Mouse (Mus musculus) cerebellum, adult 18-20 months (tissue): Measurements from ENCODE around the gene T.
"Not testable (repeated sequence)": the region's sequence is repeated elsewhere in the genome, so short reads cannot be mapped to it uniquely, and the experiment has no call there.

Experiments used
- DNase-seq, 2 experiments: peaks; one replicate each; pipeline ENCODE4 v3.0.0; 2021

Gene T

DNA sequence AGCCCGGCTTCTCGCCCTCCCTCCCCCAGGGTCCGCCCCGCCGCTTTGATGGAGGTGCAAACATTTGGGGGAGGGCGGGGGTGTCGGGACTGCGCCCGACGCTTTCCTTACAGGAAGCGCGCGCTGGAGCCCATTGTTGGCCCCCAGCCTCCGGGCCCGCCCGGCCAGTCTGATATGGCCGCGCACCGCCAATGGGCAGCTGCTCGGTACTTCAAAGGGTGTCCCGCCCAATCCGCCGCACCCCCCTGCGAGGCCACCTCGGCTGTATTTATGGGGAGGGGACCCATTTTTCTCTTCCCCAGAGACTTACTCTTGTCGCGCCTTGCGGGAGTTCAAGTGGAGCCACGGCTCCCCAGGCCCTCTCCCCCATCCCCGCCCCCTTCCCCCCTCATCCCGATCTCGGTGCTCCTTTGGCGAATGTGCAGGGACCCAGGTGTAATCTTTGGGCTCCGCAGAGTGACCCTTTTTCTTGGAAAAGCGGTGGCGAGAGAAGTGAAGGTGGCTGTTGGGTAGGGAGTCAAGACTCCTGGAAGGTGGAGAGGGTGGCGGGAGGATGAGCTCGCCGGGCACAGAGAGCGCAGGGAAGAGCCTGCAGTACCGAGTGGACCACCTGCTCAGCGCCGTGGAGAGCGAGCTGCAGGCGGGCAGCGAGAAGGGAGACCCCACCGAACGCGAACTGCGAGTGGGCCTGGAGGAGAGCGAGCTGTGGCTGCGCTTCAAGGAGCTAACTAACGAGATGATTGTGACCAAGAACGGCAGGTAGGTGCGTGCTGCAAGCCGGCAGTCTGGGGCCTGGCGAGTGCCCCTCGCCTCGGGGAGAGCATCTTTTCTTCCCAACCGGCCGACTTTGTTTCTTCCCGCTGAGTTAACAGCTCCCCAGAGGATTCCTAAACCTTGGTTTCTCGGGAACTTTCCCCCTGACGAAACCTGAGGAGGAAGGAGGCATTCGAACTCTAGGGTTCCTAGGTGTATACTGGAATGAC lies at the start of gene T:
T (plus strand) TSS at position 446 of the 983 bp plus-strand sequence.
- DNase-seq: no peak

DNA sequence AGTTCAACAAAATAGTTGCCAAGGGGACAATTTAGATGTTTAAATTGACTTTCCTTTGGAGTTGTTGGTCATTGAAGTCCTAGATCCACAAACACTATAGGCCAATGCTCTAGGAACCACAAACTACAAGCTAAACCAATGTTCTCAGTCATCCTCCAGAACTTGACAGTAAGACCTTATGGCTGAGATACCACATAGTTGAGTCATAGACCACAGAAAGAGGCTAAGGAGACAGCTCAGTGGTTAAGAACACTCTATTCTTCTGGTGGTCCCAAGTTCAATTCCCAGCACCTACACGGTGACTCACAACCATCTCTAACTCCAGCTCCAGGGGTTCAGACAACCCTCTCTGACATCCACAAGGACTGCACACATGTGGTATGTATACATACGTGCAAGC lies 48.8 kb upstream of the T start:
- DNase-seq: no peak

DNA sequence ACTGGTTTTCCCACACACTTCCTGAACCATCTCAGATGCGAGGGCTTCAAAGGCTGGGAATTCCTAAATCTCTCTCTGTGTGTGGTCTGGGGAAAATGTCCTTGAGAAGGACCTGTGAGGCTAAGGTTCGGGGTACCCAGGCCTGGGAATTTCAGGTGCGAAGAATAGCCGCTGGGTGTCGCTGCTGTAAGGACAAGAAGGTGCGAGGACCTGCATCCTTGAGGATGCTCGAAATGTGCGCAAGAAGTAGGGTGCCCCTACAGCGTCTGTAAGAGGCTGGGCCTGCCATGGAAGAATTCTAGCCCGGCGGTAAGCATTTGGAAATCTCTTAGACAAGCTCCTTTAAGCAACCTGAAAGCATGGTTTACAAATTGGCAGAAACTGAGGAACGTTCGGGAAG lies 45.8 kb upstream of the T start:
- DNase-seq: peak; percentile 39 to 43

DNA sequence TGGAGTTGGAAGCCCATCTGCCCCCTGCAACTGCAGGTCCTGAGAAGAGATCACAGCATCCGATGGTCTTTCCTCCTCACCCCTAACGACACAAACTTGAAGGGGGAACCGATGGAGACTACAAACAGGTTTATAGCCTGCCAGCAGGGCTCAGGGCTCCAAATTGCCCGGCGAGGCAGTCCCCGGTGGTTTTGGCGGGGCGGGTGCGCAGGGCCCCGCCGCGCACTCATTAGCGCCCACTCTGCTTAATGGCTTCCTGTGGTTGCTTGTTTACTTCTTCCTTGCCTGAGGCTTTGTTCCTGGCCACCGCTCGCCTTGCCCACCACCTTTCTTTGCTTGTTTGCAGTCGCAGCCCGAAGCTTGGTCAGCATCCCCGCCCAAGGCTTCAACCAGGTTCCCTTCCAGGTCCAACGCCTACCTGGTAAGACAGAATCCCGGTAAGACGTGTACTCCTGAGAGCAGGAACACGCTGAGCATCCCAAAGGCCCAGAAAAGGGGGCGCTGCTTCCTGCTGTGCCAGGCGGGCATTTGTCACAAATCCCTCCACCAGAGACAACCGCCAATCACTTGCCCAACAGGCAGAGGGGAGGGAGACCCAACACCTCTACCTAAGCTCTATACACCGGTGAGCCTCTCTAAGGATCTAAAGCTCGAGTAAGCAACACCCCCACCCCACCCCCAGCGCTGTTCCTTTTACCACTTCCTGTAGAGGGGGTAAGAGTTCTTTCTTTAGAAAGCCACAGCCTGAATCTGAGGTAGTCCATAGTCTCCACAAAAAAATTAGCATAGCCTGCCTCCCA lies 45.0 kb upstream of the T start:
- DNase-seq: no peak

DNA sequence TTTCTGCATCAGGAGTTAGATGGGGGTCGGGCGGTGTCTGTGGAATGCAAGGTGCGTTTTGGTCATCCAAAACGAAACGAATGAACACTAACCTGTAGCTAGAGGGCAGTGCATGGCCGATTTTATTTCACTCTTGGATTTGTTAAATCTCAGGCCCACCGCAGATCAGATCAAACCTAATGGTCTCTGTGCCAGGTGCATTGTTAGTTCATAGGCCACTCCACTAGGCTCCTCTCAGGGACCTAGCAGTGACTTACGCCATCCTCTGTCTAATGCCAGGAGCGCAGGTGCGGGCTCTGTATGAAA lies 44.5 kb upstream of the T start:
- no peak for DNase-seq

DNA sequence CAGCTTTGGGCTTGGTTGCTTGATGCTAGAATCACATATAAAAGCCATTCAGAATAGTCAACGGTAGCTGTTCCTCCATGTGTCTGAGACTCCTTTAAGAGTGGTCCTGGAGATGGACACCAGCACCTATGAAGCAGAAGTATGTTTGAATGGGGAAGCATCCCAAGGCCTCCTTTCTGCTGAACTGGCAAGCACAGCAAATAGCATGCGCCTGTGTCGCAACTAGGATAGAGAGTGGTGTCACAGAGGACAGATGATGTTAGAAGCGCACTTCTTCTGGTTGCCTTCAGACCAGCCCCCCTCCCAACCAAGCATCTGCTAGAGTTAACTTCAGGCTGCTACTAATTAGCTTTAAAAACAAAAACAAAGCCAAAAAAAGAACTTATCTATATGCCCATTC lies 43.7 kb upstream of the T start:
- DNase-seq: no peak

DNA sequence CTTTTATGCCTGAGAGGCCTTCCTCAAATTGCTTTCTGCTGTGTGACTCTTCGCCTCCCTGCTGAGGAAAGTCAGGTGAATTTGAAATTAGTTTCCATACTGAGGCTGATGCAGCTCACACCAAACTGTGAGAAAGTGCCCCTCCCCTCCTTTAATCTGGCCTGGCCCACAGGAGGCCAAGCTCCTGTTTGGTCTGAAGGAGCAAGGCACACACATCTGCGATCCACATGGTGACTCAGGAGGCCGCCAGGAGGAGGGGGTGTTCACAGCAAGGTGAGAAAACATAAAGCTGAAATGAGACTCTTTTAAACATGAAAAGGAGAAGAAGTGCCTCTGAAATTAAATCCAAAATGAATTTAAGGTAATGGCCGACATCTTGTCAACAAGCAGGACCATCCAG lies 37.9 kb upstream of the T start:
- no peak for DNase-seq

DNA sequence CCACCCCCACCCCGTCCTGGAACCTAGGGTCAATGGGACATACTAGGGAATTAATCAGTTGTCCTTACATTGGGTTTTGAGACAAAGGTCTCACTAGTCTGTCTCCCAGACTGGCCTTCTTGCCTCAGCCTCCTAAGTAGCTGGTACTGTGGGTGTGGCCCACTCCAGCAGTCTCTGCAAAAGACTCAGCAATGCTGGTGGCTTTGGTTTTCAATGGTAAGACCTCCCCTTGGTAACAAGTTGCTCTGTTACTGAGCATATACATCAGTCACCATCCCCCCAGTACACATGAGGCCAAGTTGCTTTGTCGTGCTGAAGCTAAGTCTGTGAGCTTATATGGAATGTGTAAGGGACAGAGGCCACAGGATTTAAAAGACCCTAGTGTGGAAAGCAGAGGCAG lies 36.3 kb upstream of the T start:
- no peak for DNase-seq

DNA sequence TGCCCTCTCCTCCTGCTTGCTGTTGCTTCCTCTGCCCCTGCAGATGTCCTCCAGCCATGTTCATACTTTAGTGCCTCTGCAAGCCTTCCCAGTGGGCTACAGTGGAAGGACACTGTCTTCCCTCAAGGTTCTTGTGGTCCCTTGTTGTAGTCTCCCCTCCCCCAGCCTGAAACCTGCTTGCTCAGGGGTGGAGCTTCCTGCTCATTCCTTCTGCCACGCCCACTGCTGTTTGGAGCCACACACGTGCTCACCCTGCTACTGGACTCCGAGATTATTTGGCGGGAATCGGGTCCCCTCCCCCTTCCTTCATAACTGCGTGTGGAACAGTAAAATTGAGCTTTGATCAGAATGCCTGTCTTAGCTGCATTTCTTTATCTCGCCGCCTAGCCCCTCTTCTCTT lies 30.3 kb upstream of the T start:
- DNase-seq: not testable (repeated sequence)

DNA sequence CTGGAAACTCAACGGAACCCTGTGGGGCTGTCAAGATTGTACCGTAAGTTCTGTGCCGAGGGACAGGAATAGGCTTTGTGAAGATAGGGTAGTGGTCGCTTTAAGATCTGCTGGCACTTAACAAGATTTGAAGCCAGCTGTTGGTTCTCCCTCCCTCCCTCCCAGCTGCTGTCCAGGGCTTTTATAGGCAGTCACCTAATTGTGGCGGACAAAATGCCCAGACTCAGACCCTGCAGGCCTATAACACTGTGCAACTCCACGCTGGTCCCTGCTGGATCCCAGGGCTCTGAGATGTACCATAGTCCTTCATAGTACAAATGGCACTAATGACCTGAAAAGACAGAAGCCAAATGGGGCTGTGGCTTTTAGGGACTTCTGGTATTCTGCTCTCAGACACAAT lies 27.9 kb upstream of the T start:
- DNase-seq: no peak

DNA sequence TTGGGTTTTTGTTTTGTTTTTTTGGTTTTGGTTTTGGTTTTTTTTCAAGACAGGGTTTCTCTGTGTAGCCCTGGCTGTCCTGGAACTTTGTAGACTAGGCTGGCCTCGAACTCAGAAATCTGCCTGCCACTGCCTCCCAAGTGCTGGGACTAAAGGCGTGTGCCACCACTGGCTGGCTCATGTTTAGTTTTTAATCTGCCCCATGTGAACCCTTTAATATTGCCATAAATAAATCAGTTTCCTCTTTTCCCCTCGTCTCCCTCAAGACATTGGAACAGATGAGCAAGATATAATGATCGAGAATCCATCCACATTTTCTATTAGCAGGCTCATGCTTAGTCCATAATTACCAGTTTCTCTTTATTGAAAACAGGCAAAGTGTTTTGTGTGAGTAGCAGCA lies 26.2 kb upstream of the T start:
- DNase-seq: not testable (repeated sequence)

DNA sequence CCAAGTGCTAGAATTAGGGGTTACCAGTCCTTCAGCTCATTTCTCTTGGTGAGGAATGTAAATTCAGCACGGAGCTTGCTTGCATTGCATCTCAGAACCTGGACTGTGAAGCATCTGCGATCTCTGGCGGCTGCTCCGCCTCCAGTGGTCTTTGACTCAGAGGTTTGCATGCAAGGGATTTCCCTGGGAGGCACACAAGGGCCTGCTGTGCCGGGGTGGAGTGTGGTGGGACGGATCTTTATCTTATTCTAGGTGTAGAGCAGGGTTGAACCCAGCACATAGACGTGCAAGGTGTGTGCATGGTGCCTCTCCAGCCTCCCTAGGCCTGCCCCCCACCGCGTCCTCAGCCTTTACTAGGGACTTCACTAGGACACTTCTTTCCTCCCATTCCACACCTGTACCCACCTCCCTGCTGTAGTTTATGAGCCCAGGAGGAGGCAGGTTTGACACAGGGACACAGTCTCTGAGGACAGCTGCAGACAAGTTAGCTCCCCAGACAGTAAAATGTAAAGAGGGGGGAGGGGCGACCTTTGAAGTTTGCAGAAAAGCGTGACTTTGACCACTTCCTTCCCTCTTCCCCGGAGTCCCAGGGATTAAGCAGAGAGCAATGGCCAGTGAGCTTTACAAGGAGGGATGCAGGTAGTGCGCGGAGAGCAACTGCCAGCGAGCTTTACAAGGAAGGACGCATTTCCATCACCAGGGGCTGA lies 25.5 kb upstream of the T start:
- no peak for DNase-seq

DNA sequence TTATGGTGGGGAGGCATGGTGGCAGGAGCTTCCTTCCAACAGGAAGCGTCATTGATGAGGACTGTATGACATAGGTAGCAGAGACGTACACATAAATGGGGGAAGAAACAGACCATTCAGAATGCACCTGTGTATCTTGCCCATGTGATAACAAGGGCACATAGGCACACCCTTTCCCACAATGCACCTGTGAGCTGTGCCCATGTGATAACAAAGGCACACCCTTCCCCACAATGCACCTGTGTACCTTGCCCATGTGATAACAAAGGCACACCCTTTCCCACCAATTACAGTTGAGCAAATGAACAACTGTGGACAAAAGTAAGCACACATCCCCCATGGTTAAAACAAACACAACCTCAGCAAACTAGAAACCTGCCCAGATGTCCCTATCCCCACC lies 23.9 kb upstream of the T start:
- DNase-seq: no peak

DNA sequence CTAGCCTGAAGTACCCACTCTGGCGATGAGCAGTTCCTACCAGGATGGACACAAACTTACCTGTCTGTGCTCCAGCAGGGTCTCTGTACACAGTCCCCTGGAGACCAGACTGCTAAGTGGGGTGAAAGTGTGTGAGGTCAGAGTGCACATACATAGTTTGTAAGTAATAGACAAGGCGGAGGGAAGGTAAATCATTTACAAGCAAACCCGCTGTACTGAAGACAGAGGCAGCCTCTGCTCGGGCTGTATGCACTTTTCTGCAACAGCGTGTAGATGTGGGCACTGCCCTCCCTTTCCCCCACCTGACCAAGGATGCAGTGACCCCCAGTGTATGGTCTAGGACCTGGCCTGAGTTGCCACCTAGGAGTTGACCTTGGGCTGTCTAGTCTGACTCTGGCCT lies 20.6 kb upstream of the T start:
- no peak for DNase-seq

DNA sequence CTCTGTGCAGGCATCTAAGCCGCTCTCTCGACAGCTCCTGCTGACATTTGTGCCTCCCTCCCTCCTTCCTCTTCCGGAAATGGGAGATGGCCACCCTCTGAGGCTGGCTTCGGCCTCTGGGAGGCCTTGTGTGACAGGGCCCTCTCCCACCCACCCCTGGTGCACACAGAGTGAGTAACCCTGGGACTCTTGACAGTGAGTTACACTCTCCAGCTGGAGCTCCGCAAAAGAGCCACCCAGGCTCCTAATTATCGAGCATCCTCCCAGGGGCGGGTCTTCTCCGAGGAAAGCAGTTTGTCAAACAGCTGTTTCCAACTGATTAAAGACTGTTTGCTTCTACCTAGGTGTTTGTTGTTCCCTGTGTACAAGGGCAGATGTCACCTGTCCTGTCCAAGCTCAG lies 18.7 kb upstream of the T start:
- no peak for DNase-seq

DNA sequence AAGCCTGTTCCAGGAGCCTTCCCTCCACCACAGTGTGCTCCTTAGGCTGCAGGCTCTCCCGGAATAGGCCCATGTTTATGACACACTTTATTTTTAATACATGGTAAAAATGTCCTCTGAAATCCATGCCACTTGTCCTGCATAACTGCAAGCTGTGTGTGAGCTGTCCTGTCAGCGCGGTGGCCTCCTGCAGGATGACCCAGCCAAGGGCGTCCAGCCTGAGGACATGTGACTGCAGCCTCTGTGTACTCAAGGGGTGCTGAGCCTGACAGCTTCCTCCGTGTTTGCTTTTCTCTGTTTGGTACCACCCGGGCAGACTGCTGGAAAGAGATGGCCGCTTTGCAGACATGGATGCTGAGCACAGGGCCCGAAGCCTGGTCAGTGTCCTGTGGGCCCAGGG lies 17.4 kb upstream of the T start:
- DNase-seq: no peak

DNA sequence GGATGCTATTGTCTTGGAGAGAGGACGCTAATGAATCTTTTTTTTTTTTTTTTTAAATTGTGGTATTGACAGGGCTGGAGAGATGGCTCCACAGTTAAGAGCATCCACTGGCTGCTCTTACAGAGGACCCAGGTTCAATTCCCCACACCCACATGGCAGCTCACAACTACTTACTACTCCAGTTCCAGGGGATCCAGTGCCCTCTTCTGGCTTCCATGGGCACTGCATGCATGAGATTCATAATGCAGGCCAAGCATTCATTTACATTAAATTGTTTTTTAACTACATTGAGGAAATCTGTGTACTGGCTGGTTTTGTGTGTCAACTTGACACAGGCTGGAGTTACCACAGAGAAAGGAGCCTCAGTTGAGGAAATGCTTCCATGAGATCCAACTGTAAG lies 13.5 kb upstream of the T start:
- no peak for DNase-seq

DNA sequence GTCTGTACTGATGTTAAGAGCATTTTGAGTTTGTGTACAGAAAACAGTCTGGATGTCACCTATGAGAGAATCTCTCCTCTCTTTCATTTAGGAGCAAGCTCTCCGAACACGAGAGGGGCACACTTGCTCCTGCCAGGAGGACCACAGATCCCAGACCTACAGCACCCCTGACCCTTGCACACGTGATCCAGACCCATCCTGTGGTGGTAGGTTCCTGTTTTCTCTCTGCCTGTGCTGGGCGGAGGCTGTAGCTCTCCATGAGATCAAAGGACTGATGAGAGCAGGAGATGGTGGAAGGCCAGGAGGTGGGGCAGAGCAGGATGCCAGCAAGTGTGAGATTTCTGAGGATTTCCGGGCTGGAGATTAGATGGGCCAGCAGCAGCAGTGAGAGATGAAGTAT lies 12.7 kb upstream of the T start:
- no peak for DNase-seq

DNA sequence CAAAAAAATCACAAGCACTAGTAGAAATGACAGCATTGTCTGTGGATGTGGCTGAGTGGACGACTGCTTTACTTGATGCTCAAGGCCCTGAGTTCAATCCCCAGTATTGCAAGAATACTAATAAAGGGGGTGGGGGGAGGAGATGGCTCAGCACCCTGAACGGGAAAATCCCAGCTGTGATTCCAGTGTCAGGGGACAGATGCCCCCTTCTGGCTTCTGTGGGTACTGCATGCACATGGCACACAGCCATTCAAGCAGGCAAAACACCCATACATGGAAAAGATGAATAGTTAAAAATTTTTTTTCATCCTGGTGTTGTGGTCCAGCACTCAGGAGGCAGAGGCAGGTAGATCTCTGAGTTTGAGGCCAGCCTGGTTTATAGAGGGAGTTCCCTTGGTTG lies 10.9 kb upstream of the T start:
- DNase-seq: peak in 1 of 2 experiments; percentile 13

DNA sequence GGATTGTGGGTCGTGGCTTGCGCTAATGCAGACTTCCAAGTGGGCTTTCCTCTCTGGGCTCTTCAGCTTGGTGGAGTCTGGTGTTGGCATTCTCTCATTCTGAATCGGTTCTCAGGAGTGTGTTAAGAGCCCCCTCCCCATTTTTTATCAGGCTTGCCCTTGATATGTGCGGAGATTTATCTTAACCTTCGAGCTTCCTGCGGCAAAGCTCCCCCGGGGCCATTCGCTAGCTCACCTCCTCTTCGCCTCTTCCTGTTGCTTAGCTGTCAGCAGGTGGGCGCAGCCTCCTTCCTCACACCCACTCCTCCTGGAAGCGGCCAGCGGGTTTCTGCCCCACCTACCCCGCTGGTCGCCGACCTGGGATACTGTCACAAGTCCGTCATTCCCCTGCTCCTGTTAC lies 4.8 kb upstream of the T start:
- DNase-seq: no peak

DNA sequence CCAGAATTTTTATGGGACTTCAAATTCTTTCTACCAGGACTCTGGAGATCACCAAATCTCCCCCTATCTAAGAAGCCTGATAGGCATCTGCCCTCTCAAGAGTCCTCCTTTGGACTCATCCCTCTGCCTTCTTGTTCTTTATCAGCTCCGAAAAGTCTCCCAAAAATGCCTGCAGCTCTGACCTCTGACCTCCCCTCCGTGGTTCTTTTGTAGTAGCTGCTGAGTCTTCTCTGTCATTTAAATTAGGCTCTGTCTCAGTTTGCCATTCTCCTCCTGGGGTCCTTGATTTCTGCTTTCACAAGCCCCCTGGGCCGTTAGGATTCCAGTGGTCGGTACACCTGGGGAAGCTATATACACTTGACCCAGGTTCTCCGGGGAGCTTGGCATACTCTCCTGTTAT lies 4.3 kb upstream of the T start:
- no peak for DNase-seq

DNA sequence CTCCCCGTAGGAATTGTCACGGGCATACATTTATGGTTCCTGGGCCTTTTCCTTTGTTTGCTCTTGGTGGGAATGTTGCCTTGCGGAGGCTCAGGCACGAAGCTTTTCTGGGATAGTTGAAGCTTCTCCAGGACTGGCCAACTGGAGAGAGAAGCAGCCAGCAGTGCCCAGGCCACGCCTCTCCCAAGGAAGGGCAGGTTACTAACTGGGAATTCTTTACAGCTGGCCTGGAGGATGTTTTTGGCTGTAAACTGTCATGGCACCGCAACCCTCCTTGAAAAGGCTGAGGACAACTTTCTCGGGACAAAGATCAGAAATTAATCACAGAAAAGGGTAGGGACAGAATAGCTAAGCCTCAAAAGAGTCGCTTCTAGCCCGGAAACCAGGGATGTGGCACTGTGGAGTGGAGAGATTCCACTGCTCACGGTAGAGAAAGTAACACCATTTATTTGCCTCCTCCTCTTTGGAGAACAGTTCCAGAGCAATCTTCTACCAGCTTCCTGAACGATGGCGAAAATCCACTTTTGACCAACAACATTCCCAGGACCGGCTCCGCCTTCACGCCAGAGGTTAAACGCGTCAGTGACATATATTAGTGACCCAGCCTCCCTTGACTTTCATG lies 1.9 kb upstream of the T start:
- DNase-seq: no peak
